17 mouse cellular contexts compared by ENCODE assay signal in genomic region chr11:72461500-72461981, GRCm38 (mm10). TPM values are rescaled to one million over a fixed set of nuclear protein-coding genes. Genes with fewer than 3 reads are reported as not detected.
DNase-seq lines count a peak whose midpoint lies in the region; TF ChIP-seq lines count a peak whose summit lies in the region.
"Had no signal": no experiment of that assay in that cellular context is flagged by ENCODE, and none has a peak within 500 bp of the region (broad histone marks: within the 10 kb centered on the region; RNA-seq: fewer than 3 reads in every experiment).

No protein-coding gene starts in this region.

- no peaks in the 10 kb centered on the region for H3K9me3 ChIP-seq in heart, embryonic 10.5 days
- H3K9me3 ChIP-seq in MEL (replicated peaks; ENCODE audit: insufficient read depth, low read length) = no peaks in the 10 kb centered on the region
- H3K9me3 ChIP-seq: forebrain, embryonic 15.5 days; heart, embryonic 15.5 days; kidney, embryonic 15.5 days; liver, embryonic 13.5 days had no signal

- no peak for TF ChIP-seq EP300 in MEL (IDR thresholded peaks at IDR 0.05; ENCODE audit: low read depth in 1 of 2, low read length in 2 of 2)

- peaks cover 51% of the 10 kb centered on the region for H3K4me1 ChIP-seq in heart, embryonic 10.5 days
- peaks cover 15 to 32% of the 10 kb centered on the region in 2 experiments for H3K4me1 ChIP-seq in MEL (ENCODE audit: control insufficient read depth in 1 of 2, insufficient read depth in 2 of 2, low read length in 2 of 2)
- H3K4me1 ChIP-seq: forebrain, embryonic 15.5 days had no signal

- 40% methylated on average over 5 of the region's 5 CpGs for WGBS in heart, embryonic 10.5 days
- 6% methylated on average over 5 of the region's 5 CpGs for WGBS in macrophage (ENCODE audit: missing documents)

- H3K9ac ChIP-seq in MEL (ENCODE audit: control insufficient read depth, low read depth, low read length, poor library complexity, severe bottlenecking) = peak overlapping the region; percentile 27; the same call in 1 of the 2 replicates
- H3K9ac ChIP-seq: forebrain, embryonic 15.5 days; heart, embryonic 15.5 days; kidney, embryonic 15.5 days; liver, embryonic 13.5 days had no signal

- H3K4me3 ChIP-seq in heart, embryonic 10.5 days = no peak overlapping the region
- peak overlapping the region; percentile 22 to 33 for H3K4me3 ChIP-seq in MEL (ENCODE audit: control insufficient read depth in 1 of 2, insufficient read depth in 1 of 2, low read depth in 2 of 2, low read length in 2 of 2)
- no peak overlapping the region for H3K4me3 ChIP-seq in macrophage (ENCODE audit: inconsistent target)
- H3K4me3 ChIP-seq: forebrain, embryonic 15.5 days; heart, embryonic 15.5 days; kidney, embryonic 15.5 days; liver, embryonic 13.5 days; myocyte had no signal

- no peaks in the 10 kb centered on the region for H3K27me3 ChIP-seq in heart, embryonic 10.5 days (ENCODE audit: insufficient read depth, poor library complexity, severe bottlenecking)
- H3K27me3 ChIP-seq in MEL (ENCODE audit: control insufficient read depth in 1 of 2, insufficient read depth in 2 of 2, low read length in 2 of 2) = no peaks in the 10 kb centered on the region
- H3K27me3 ChIP-seq: forebrain, embryonic 15.5 days; heart, embryonic 15.5 days; kidney, embryonic 15.5 days; liver, embryonic 13.5 days had no signal

- H3K36me3 ChIP-seq in heart, embryonic 10.5 days = peaks cover 6% of the 10 kb centered on the region; the same call in 1 of the 2 replicates
- H3K36me3 ChIP-seq in MEL (ENCODE audit: control insufficient read depth in 1 of 2, insufficient read depth in 2 of 2, low read length in 2 of 2) = peaks cover 0 to 20% of the 10 kb centered on the region in 2 experiments; a peak in 2 of 4 replicates
- no peaks in the 10 kb centered on the region for H3K36me3 ChIP-seq in macrophage (ENCODE audit: inconsistent target)
- H3K36me3 ChIP-seq: heart, embryonic 15.5 days; kidney, embryonic 15.5 days had no signal

- no peak overlapping the region for H3K27ac ChIP-seq in heart, embryonic 10.5 days
- H3K27ac ChIP-seq in MEL (ENCODE audit: control insufficient read depth, low read depth, low read length) (no peak overlapping the region), macrophage (peak overlapping the region; percentile 24)
- H3K27ac ChIP-seq: forebrain, embryonic 15.5 days; heart, embryonic 15.5 days; kidney, embryonic 15.5 days; liver, embryonic 13.5 days had no signal

- H3K79me2 ChIP-seq in MEL (ENCODE audit: control insufficient read depth, insufficient read depth, low read length, poor library complexity) = no peaks in the 10 kb centered on the region
- H3K79me2 ChIP-seq in macrophage (ENCODE audit: inconsistent target) = no peaks in the 10 kb centered on the region

- no peak for TF ChIP-seq CTCF in MEL (IDR thresholded peaks at IDR 0.05 in 2 of 3, conservative IDR thresholded peaks at IDR 0.05 in 1 of 3; ENCODE audit: control insufficient read depth in 1 of 3, insufficient read depth in 1 of 3, low read depth in 2 of 3, low read length in 3 of 3, poor library complexity in 1 of 3, severe bottlenecking in 1 of 3)

- no peak for TF ChIP-seq RAD21 in MEL (IDR thresholded peaks at IDR 0.05; ENCODE audit: low read depth, low read length)

- TF ChIP-seq POLR2A in MEL (IDR thresholded peaks at IDR 0.05; ENCODE audit: control insufficient read depth in 1 of 2, insufficient read depth in 1 of 2, low read depth in 1 of 2, low read length in 2 of 2, poor library complexity in 1 of 2) = no peak

- DNase-seq in heart, adult 8-10 months (ENCODE audit: low spot score) = peak; percentile 28
- no peak for DNase-seq in heart, embryonic 10.5 days (ENCODE audit: low spot score)
- peak; percentile 51 for DNase-seq in lung, postnatal 10 days
- no peak for DNase-seq in lung, postnatal 14 days
- DNase-seq in MEL (ENCODE audit: low read depth, low spot score) = peak; percentile 62
- no peak for DNase-seq in thymus, postnatal 36 days
- DNase-seq: adrenal gland, postnatal 36 days; cerebellum, adult 11-12 months; liver, embryonic 13.5 days; right cerebral cortex, postnatal 14 days; thymus, postnatal 14 days had no signal

TF ChIP-seq in MEL, 35 proteins besides CTCF, POLR2A, EP300 and RAD21:
- TF ChIP-seq GATA1 (IDR thresholded peaks at IDR 0.05; ENCODE audit: low read depth, low read length) (0 out of 2 replicates have a peak, but pooled peaks have one; percentile 38), BHLHE40 (IDR thresholded peaks at IDR 0.05; ENCODE audit: borderline replicate concordance, low read depth, low read length) (no peak), USF2 (IDR thresholded peaks at IDR 0.05; ENCODE audit: borderline replicate concordance in 1 of 2, insufficient read depth in 1 of 2, low read depth in 1 of 2, low read length in 2 of 2) (no peak), NELFE (IDR thresholded peaks at IDR 0.05; ENCODE audit: low read depth, low read length) (no peak), POLR2AphosphoS5 (IDR thresholded peaks at IDR 0.05; ENCODE audit: borderline replicate concordance, low read depth, low read length) (no peak), SIN3A (IDR thresholded peaks at IDR 0.05; ENCODE audit: low read length) (peak; percentile 37), ETS1 (IDR thresholded peaks at IDR 0.05; ENCODE audit: low read depth, low read length) (peak; percentile 27; the same call in 1 of the 2 replicates), RCOR1 (IDR thresholded peaks at IDR 0.05; ENCODE audit: low read depth, low read length) (no peak)

RNA-seq across cellular contexts. Expression of gene Mybbp1a, which starts 20.4 kb away (rescaled TPM):
- total RNA-seq in heart, adult 8-10 months (2022) = 10 to 100 TPM; 42.4 to 49.4 (median 45.9) TPM
- polyA plus RNA-seq in heart, embryonic 10.5 days (2016; fragmentation: Nextera tagmentation; extraction: Ambion mirVana) = 133 and 186 TPM in 2 replicates
- total RNA-seq in MEL (2012; rRNA removed) = 328 and 344 TPM in 2 replicates
- 1,000 to 10,000 TPM in 1 of 2 experiments, 100 to 1,000 TPM in 1; 602 to 3,394 TPM for polyA plus RNA-seq in MEL (2012; ENCODE audit: insufficient read depth in 1 of 2, insufficient read length in 2 of 2, low read depth in 1 of 2, low replicate concordance in 2 of 2, missing spikeins in 1 of 2)
- total RNA-seq in macrophage (2018; cell fraction: chromatin; rRNA removed) = 100 to 1,000 TPM in 3 of 26 experiments, 10 to 100 TPM in 23; 41.0 to 137 (median 76.3) TPM
- 10 to 100 TPM; 26.2 to 45.6 (median 38.0) TPM for total RNA-seq in macrophage (2018; cell fraction: cytosol; rRNA removed)
- total RNA-seq in macrophage (2018; cell fraction: nucleus; rRNA removed) = 100 to 1,000 TPM in 1 of 26 experiments, 10 to 100 TPM in 25; 31.8 to 109 (median 41.7) TPM
- 30.3 to 92.8 TPM (median 58.1 TPM) in 3 replicates for polyA plus RNA-seq in macrophage (2018)

RNA-seq across cellular contexts. Expression of gene Ggt6, which starts 26.2 kb away (rescaled TPM):
- total RNA-seq in heart, adult 8-10 months (2022) = under 1 TPM in 2 of 4 experiments, not detected in 2; 0.32 to 0.44 TPM
- not detected in 2 replicates for polyA plus RNA-seq in heart, embryonic 10.5 days (2016; fragmentation: Nextera tagmentation; extraction: Ambion mirVana)
- not detected in 2 replicates for total RNA-seq in MEL (2012; rRNA removed)
- polyA plus RNA-seq in MEL (2012; ENCODE audit: insufficient read depth in 1 of 2, insufficient read length in 2 of 2, low read depth in 1 of 2, low replicate concordance in 2 of 2, missing spikeins in 1 of 2) = under 1 TPM in 1 of 2 experiments, not detected in 1; 0.04 TPM
- total RNA-seq in macrophage (2018; cell fraction: chromatin; rRNA removed) = not detected
- not detected for total RNA-seq in macrophage (2018; cell fraction: cytosol; rRNA removed)
- total RNA-seq in macrophage (2018; cell fraction: nucleus; rRNA removed) = not detected
- polyA plus RNA-seq in macrophage (2018) = not detected in 3 replicates
- total RNA-seq: megakaryocyte-erythroid progenitor cell, adult 5-6 weeks had no signal
- polyA plus RNA-seq: forebrain, embryonic 15.5 days; heart, embryonic 15.5 days; liver, embryonic 13.5 days; myocyte had no signal

RNA-seq across cellular contexts. Expression of gene Spns2, which starts 28.2 kb away (rescaled TPM):
- total RNA-seq in heart, adult 8-10 months (2022) = 10 to 100 TPM in 1 of 4 experiments, 1 to 10 TPM in 3; 7.4 to 10.2 (median 7.9) TPM
- polyA plus RNA-seq in heart, embryonic 10.5 days (2016; fragmentation: Nextera tagmentation; extraction: Ambion mirVana) = 5.7 and 7.1 TPM in 2 replicates
- 0.33 and 0.58 TPM in 2 replicates for total RNA-seq in MEL (2012; rRNA removed)
- polyA plus RNA-seq in MEL (2012; ENCODE audit: insufficient read depth in 1 of 2, insufficient read length in 2 of 2, low read depth in 1 of 2, low replicate concordance in 2 of 2, missing spikeins in 1 of 2) (1 to 10 TPM in 1 of 2 experiments, not detected in 1; 3.0 TPM), macrophage (2018) (0.11 TPM in 1 of 3 replicates, not detected in the others)
- total RNA-seq in macrophage (2018; cell fraction: chromatin; rRNA removed) = 1 to 10 TPM in 1 of 26 experiments, under 1 TPM in 3, not detected in 22; 0.23 to 1.9 (median 0.47) TPM
- under 1 TPM in 19 of 26 experiments, not detected in 7; 0.03 to 0.29 (median 0.15) TPM for total RNA-seq in macrophage (2018; cell fraction: cytosol; rRNA removed)
- 1 to 10 TPM in 2 of 26 experiments, under 1 TPM in 5, not detected in 19; 0.14 to 1.6 (median 0.29) TPM for total RNA-seq in macrophage (2018; cell fraction: nucleus; rRNA removed)

RNA-seq across cellular contexts. Expression of gene Smtnl2, which starts 50.0 kb away (rescaled TPM):
- total RNA-seq in heart, adult 8-10 months (2022) = 10 to 100 TPM; 13.6 to 18.9 (median 16.5) TPM
- polyA plus RNA-seq in heart, embryonic 10.5 days (2016; fragmentation: Nextera tagmentation; extraction: Ambion mirVana) = 148 and 184 TPM in 2 replicates
- 10.9 and 11.1 TPM in 2 replicates for total RNA-seq in MEL (2012; rRNA removed)
- polyA plus RNA-seq in MEL (2012; ENCODE audit: insufficient read depth in 1 of 2, insufficient read length in 2 of 2, low read depth in 1 of 2, low replicate concordance in 2 of 2, missing spikeins in 1 of 2) (10 to 100 TPM in 1 of 2 experiments, not detected in 1; 10.2 TPM), macrophage (2018) (not detected in 3 replicates)
- not detected for total RNA-seq in macrophage (2018; cell fraction: chromatin; rRNA removed)
- total RNA-seq in macrophage (2018; cell fraction: cytosol; rRNA removed) = not detected
- total RNA-seq in macrophage (2018; cell fraction: nucleus; rRNA removed) = not detected

Comparison
In these comparisons a context has a peak if more than half of its experiments do, and no peak if none do; other contexts are left out.
1. DNase-seq: peak in heart, adult 8-10 months (single experiment), lung, postnatal 10 days (single experiment) and MEL (single experiment); none in heart, embryonic 10.5 days (single experiment), lung, postnatal 14 days (single experiment) and thymus, postnatal 36 days (0 of 2).
2. H3K4me3 ChIP-seq: peak in MEL (2 of 2); none in heart, embryonic 10.5 days (single experiment) and macrophage (single experiment).